Comparison of ENCODE assay signal across 21 mouse cellular contexts in the genomic region with DNA sequence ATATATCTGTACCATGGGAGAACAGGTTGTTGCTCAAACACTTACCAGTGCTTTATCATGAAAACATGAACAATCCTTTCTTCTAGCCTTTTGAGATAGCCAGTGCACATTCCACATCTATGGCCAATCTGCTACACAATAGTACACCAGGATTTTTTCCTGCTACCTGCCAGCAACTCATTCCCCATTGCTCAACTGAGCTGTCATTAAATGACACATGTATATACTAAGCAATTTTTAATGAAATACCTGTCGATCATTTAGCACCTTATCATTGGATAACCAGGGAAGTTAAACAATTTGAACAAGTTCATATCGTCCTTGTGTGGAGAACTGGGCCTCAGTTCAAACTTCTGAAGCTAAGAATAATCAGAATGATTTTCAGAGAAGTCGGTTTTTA.
A peak's percentile ranks its signal among the peaks of the same experiment; 100 is the strongest.
DNase-seq lines count a peak whose midpoint lies in the region; ATAC-seq and TF ChIP-seq lines count a peak whose summit lies in the region.
"Had no signal": no experiment of that assay in that cellular context is flagged by ENCODE, and none has a peak within 500 bp of the region (broad histone marks: within the 10 kb centered on the region; RNA-seq: fewer than 3 reads in every experiment).

No protein-coding gene starts in this region.

- H3K9ac ChIP-seq in stomach, embryonic 14.5 days (replicated peaks; ENCODE audit: low read depth, low read length), result no peak overlapping the region
- H3K9ac ChIP-seq in stomach, postnatal 0 days (ENCODE audit: low read length), result no peak overlapping the region
- H3K9ac ChIP-seq in stomach, embryonic 15.5 days, result no peak overlapping the region
- no peak overlapping the region for H3K9ac ChIP-seq in stomach, embryonic 16.5 days (ENCODE audit: low read length)

- H3K27me3 ChIP-seq in stomach, embryonic 14.5 days (ENCODE audit: control insufficient read depth, insufficient read depth, low read length), result no peaks in the 10 kb centered on the region
- no peaks in the 10 kb centered on the region for H3K27me3 ChIP-seq in stomach, postnatal 0 days (ENCODE audit: control insufficient read depth, insufficient read depth, low read length)
- H3K27me3 ChIP-seq in stomach, embryonic 15.5 days (replicated peaks), result no peaks in the 10 kb centered on the region
- no peaks in the 10 kb centered on the region for H3K27me3 ChIP-seq in stomach, embryonic 16.5 days (ENCODE audit: control insufficient read depth, insufficient read depth, low read length)
- H3K27me3 ChIP-seq: CH12.LX, Patski had no signal

- no peak for DNase-seq in stomach, postnatal 0 days (ENCODE audit: low spot score)
- DNase-seq in layer of hippocampus, postnatal 10 days (ENCODE audit: low spot score in 2 of 2), result no peak
- no peak for DNase-seq in adrenal gland, postnatal 10 days
- DNase-seq: adrenal gland, adult 2 months; adrenal gland, adult 8-10 months; adrenal gland, postnatal 14 days; adrenal gland, postnatal 25 days; adrenal gland, postnatal 36 days; B cell, adult 2 months; cerebellum, adult 11 months; cerebellum, adult 11-12 months; cerebellum, adult 18-20 months; cerebellum, adult 2 months had no signal

- H3K36me3 ChIP-seq in stomach, embryonic 14.5 days (ENCODE audit: control insufficient read depth, insufficient read depth, low read length), result no peaks in the 10 kb centered on the region
- H3K36me3 ChIP-seq in stomach, postnatal 0 days (ENCODE audit: control insufficient read depth, insufficient read depth, low read length), result no peaks in the 10 kb centered on the region
- H3K36me3 ChIP-seq in stomach, embryonic 15.5 days, result no peaks in the 10 kb centered on the region
- no peaks in the 10 kb centered on the region for H3K36me3 ChIP-seq in stomach, embryonic 16.5 days (ENCODE audit: control insufficient read depth, insufficient read depth, low read length)
- H3K36me3 ChIP-seq: G1E had no signal

- no peak for TF ChIP-seq EP300 in stomach, postnatal 0 days (optimal IDR thresholded peaks at IDR 0.05)

- WGBS in stomach, embryonic 14.5 days, result 53% methylated on average over 3 of the region's 3 CpGs
- 48% methylated on average over 3 of the region's 3 CpGs for WGBS in stomach, postnatal 0 days
- 53% methylated on average over 3 of the region's 3 CpGs for WGBS in stomach, embryonic 15.5 days
- 51% methylated on average over 3 of the region's 3 CpGs for WGBS in stomach, embryonic 16.5 days

- ATAC-seq in stomach, embryonic 14.5 days (ENCODE audit: insufficient number of reproducible peaks, insufficient read depth, low FRiP score, low read depth), result peak; percentile 80
- ATAC-seq in stomach, postnatal 0 days (ENCODE audit: low FRiP score, low TSS enrichment), result no peak
- ATAC-seq in stomach, embryonic 15.5 days (ENCODE audit: insufficient read depth, low FRiP score, low read depth), result peak; percentile 58; the same call in 1 of the 2 replicates
- ATAC-seq in stomach, embryonic 16.5 days (ENCODE audit: insufficient read depth, low FRiP score), result peak; percentile 73
- ATAC-seq: activated CD4-positive, CD25-positive, alpha-beta regulatory T cell, adult 4 months; CD4-positive, CD25-positive, alpha-beta regulatory T cell, adult 4 months; Patski had no signal

- H3K4me3 ChIP-seq in stomach, embryonic 14.5 days (ENCODE audit: low read depth, low read length), result no peak overlapping the region
- no peak overlapping the region for H3K4me3 ChIP-seq in stomach, postnatal 0 days (ENCODE audit: low read depth, low read length)
- no peak overlapping the region for H3K4me3 ChIP-seq in stomach, embryonic 15.5 days (replicated peaks)
- H3K4me3 ChIP-seq in stomach, embryonic 16.5 days (replicated peaks; ENCODE audit: low read length), result no peak overlapping the region

- H3K4me1 ChIP-seq in stomach, embryonic 14.5 days (ENCODE audit: control insufficient read depth, insufficient read depth, low read length), result no peaks in the 10 kb centered on the region
- no peaks in the 10 kb centered on the region for H3K4me1 ChIP-seq in stomach, postnatal 0 days (replicated peaks; ENCODE audit: control insufficient read depth, insufficient read depth)
- no peaks in the 10 kb centered on the region for H3K4me1 ChIP-seq in stomach, embryonic 15.5 days
- H3K4me1 ChIP-seq in stomach, embryonic 16.5 days (ENCODE audit: control insufficient read depth, insufficient read depth, low read length), result no peaks in the 10 kb centered on the region

- H3K27ac ChIP-seq in stomach, embryonic 14.5 days (ENCODE audit: low read length), result no peak overlapping the region
- H3K27ac ChIP-seq in stomach, postnatal 0 days (replicated peaks), result no peak overlapping the region
- no peak overlapping the region for H3K27ac ChIP-seq in stomach, embryonic 15.5 days
- H3K27ac ChIP-seq in stomach, embryonic 16.5 days (ENCODE audit: low read length), result no peak overlapping the region

- H3K4me2 ChIP-seq in stomach, embryonic 14.5 days (replicated peaks; ENCODE audit: low read depth, low read length), result no peak overlapping the region
- H3K4me2 ChIP-seq in stomach, postnatal 0 days (replicated peaks; ENCODE audit: low read depth), result no peak overlapping the region
- H3K4me2 ChIP-seq in stomach, embryonic 15.5 days, result no peak overlapping the region
- H3K4me2 ChIP-seq in stomach, embryonic 16.5 days (ENCODE audit: low read depth, low read length), result no peak overlapping the region

- TF ChIP-seq CTCF in stomach, postnatal 0 days (IDR thresholded peaks at IDR 0.05; ENCODE audit: low read depth), result no peak

- H3K9me3 ChIP-seq in stomach, embryonic 14.5 days (ENCODE audit: control insufficient read depth, low read depth, low read length), result no peaks in the 10 kb centered on the region
- no peaks in the 10 kb centered on the region for H3K9me3 ChIP-seq in stomach, postnatal 0 days (ENCODE audit: control insufficient read depth, low read length)
- H3K9me3 ChIP-seq in stomach, embryonic 15.5 days, result no peaks in the 10 kb centered on the region
- H3K9me3 ChIP-seq in stomach, embryonic 16.5 days (replicated peaks; ENCODE audit: control insufficient read depth, low read length), result no peaks in the 10 kb centered on the region
